Mouse (Mus musculus) spleen, adult 18-20 months (tissue): ENCODE data around the gene Scaf1.
A peak's percentile ranks its signal among the peaks of the same experiment; 100 is the strongest.

Source experiments
- DNase-seq, 2 experiments: peaks; one replicate each; pipeline ENCODE4 v3.0.0; 2022; ENCODE audit warnings: mixed read lengths in 2 of 2

Gene Scaf1

DNA sequence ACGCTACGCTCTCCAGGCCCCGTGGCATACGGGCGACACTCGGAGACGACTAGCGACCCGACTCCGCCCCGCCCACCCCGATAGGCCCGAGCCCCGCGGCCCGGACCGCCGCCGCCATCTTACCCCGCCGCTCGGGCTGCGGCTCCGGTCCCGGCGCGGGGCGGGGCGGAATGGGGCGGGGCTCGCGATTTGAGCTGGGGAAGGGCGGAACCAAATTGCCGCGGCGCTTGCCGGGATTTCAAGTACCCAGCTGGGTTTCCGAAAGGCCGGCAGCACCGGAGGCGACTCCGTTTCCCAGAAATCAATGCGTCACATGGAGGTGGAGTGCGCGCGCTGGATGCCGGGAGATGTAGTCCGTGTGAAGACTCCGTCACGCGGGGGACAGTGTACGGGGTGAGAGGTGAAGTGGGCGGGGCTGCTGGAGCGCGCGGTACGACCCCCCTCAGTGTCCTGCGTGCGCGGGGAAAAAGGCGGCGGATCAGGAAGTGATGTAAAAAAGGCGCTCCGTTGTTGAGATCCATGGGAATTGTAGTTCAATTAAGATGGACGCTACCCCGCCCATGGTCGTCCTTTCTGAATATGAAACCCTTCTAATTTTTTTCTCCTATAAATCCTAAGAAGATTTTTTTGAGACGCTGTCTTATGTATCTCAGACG, at the start of gene Scaf1:
TSS of gene Scaf1 (minus strand) at position 407 of the 656 bp plus-strand sequence.
- DNase-seq: peak; percentile 98 to 99

GRCm38 (mm10) chr7:45062239-45062835, 46.2 kb upstream of the Scaf1 start, which contains the start of the genes Nosip and Prrg2:
TSS of gene Nosip (plus strand) at chr7:45062429.
TSS of gene Prrg2 (minus strand) at chr7:45062677.
- peak; percentile 85 to 91 for DNase-seq

DNA sequence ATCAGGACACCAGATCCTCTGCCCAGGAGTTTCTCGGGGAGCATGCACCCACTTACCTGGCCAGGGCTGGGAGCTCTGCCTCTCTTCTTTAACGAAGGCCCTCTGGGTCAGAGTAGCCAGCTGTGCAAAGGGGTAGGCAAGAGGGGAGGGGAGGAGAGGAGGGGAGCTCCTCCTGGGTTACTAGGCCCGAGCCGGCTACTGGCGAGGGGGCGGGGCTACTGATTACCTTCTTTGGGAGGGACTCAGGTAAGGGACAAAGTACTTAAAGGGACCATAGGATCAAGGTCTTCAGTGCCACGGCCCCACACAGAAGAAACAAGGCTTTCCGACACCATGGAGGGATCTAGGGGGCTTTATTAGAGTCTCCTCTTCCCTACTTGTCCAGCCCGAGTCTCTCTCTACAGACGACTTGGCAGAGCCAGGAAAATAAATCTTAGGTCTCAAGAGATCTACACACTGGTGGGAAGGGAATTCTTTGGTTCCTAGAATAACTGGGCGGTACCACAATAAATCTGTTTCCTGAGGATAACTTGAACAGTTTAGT, 45.4 kb upstream of the Scaf1 start:
- no peak for DNase-seq

DNA sequence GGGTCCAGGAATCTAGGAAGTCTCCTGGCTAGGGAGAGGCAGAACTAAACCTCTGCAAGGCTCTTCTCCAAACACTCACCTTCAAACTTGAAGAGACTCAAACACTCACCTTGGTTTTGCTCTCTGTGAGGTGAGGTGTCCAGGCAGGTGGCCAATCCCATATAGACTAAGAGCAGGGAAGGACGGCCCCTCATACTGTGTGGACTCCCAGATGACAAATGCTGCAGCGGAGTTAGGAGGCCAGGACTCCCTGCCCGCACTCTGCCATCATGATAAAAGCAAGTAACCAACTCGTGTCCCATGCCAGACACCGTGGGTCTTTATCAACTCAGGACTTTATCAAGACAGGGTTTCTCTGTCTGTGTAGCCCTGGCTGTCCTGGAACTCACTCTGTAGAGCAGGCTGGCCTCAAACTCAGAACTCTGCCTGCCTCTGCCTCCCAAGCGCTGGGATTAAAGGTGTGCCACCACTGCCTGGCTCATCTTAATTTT, 44.5 kb upstream of the Scaf1 start:
- DNase-seq: no peak

DNA sequence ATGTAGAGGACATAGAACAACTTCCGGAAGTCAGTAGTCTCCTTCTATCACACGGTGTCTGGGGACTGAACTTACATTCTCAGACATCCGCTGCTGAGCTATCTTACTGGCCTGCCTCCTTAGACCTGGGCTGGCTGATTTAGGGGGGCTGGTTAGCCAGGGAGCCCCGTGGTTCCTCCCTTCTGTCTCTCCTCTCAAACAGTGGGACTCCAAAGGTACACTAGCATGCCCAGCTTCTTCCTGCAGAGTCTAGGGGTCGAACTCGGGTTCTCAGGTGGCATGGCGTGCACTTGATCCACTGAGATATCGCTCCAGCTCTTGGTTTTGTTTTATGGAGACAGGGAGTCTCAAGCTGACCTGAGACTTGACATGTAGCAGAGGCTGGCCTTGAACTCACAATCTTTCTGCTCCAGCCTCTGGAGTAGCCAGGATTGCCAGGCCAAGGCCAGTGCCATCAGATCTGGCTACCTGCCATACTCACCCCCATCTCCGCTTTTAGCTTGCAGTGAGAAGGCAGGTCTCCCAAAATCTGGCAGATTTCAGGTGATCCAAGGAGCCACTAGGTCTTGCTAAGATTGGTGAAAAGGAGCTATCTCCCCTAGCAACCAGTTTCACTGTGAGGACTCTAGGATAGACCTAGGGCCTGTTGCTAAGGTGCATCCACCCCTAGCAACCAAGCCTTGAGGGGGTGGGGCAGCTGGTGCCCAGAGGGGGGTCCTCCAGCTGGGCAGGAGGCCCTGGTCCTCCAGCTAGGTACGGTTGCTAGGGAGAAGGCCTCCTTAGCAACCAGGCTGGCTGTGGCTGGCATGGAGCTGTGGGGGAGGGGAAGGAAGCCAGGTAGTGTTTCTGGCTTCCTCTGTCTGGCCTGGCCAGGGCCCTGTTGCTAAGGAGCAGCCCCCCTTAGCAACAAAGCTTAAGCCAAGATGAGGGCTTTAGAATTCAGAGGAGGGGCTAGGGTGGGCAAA, 42.7 kb upstream of the Scaf1 start:
- no peak for DNase-seq

GRCm38 (mm10) chr7:45056972-45057348, 40.8 kb upstream of the Scaf1 start:
- DNase-seq: no peak

DNA sequence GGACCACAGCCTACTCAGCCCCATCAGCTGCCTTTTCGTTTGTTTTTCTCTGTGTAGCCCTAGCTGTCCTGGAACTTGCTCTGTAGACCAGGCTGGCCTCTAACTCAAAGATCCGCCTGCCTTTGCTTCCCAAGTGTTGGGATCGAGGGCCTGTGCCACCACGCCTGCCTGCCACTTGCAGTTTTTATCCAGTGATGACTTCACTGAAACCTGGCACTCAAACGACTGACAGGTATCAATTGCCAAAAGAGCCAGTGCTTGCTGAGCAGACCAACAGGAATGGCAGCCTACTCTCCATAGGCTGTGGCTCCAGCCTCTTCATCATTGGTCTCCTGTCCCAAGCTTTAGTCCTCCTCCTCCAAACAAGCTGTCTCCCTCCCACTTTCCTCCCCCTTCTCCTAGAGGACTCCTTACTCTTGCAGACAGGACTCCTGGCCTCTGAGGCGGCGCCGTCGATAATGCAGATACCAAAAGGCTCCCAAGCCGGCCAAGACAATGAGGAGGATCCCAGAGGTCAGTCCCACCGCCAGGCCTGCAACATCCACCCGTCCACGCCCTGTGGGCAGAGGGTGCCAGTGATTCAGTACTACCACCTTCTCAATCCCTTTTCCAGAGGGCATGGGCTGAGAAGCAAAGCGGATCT, 40.3 kb upstream of the Scaf1 start:
- DNase-seq: no peak

DNA sequence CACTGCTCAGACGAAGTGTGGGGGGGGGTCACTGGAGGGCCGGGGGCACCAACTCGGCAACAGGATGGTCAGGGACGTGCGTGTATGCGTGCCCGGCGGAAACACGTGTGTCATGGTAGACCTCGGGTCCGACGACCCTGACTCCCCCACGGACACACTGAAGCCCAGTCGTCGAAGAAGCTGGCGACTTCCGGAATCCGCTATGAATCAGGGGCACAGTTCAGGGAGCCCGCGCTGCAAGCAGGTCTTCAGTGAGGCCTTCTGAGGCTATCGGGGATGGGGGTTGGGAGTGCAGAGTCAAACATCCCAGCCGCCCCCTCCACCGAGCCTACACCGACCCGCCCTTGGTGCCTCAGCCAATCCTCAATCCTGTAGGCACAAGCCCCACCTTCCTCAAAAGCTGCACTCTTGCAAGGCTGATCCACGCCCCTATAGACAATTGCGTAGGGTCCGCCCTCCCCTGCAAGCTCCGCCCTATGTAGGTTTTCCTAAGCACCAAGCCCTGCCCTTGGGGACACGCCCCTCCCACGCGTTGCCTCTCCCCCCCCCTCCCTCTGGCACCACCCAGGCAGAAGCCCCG, 37.9 kb upstream of the Scaf1 start:
- peak; percentile 91 to 94 for DNase-seq

- DNase-seq: peak; percentile 78 to 82
These were observed 37.2 kb upstream of the Scaf1 start for GRCm38 (mm10) chr7:45053117-45053930.

DNA sequence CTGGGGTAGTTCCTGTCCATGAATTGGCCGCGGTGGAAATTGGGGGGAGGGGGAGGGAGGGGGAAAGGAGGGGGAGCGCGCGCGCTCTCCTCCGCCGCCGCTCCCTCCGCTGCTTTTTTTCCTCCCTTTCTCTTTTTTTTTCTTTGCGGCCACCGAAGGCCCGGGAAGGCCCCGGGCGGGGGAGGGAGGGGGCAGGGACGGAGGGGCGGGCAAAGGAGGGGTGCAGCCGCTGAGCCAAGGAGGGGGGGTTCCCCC, 36.6 kb upstream of the Scaf1 start, which contains the start of gene Prr12:
TSS of gene Prr12 (minus strand) at position 20 of the 255 bp plus-strand sequence.
- DNase-seq: no peak

- peak; percentile 42 to 46 for DNase-seq
These were observed 36.2 kb upstream of the Scaf1 start for GRCm38 (mm10) chr7:45052181-45052861.

DNA sequence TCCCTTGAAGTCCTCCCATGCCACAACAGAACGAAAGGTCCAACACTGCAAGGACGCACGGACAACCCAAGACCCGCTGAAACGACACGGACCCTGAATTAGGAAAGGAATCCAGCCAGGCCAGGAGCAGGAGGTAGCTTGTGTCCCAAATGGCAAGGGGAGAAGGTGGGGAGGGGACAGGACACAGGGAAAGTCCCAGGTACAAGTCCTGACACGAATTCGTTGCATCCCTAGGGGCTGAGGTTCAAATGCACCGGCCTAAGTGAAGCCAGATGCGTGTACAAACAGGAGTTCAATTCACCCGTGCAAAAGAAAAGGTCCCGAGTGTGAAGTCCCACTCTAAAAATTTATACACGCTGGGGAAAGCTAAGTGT, 35.4 kb upstream of the Scaf1 start:
- DNase-seq: no peak

GRCm38 (mm10) chr7:45050945-45051600, 34.9 kb upstream of the Scaf1 start:
- DNase-seq: peak in 1 of 2 experiments; percentile 22

DNA sequence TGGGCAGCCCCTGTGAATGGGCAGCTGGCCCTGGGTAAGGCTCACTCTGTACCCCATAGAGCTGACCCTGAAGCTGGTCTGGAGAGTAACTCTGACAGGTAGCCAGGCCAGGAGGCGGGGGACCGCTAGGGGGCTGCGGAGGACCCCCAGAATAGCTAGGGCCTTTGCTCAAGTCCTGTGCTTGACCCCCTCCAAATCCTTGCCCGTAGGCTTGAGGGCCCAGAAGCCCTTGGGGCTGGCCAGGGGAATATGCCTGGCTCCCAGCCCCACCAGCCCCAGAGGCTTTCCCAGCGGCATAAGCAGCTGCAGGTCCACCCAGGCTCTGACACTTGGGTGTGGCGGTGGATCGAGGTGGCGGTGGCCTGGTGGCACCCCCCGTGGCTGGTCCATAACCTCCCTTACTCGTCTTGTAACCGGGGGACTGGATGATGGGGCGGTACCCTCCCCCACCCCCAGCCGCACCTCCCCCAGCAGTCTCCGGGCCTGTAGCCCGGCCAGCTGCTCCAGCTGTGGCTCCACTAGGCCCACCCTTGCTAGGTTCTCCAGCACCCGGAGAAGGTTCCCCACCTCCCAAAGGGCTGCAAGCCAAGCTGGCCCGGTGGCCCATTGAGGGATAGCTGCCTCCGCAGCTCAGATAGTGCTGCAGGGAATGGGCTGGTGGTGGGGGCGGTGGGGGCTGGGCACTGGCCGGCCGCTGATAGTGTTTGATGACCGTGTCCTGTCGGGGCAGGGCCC, 32.9 kb upstream of the Scaf1 start:
- no peak for DNase-seq

GRCm38 (mm10) chr7:45048001-45048890, 32.1 kb upstream of the Scaf1 start:
- DNase-seq: no peak

DNA sequence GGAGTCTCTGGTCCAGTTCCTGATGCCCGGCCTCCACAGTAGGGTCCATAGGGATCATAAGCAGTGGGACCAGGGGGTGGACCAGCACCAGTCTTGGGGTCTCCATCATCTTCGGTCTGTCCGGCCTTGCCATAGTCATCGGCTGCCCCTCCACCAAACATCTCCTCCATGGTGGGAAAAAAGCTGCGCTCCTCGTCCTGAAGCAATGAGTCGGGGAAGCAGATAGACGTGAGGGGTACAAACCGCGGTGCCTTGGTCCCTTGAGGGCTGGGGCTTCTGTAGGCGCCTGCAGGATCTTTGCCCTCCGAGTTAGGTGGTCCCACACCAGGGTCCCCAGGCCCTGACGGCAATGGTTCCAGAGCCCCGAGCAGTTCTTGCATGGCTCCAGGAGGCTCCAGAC, 31.3 kb upstream of the Scaf1 start:
- DNase-seq: no peak

DNA sequence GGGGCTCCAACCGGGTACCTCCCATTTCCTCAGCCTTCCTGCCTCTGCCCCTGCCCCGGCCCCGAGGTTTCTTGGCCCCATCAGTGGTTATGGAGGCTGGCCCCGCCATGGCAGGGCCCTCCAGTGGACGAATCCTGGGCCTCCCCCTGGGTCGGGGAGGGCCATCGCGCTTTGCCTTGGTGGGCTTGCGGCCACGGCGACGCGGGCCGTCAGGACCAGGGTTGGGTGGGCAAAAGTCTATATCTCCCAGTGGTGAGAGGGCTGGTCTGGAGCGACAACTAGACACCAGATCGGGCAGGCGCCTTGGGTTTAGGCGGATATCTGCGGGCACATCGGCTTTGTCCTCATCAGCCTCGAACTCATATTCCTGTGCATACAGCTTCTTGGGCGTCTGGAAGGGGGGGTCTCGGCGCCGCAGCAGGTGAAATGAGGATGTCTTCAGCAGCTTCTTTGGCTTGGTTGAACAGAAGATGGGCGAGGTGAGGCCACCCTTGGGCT, 30.7 kb upstream of the Scaf1 start:
- DNase-seq: no peak

DNA sequence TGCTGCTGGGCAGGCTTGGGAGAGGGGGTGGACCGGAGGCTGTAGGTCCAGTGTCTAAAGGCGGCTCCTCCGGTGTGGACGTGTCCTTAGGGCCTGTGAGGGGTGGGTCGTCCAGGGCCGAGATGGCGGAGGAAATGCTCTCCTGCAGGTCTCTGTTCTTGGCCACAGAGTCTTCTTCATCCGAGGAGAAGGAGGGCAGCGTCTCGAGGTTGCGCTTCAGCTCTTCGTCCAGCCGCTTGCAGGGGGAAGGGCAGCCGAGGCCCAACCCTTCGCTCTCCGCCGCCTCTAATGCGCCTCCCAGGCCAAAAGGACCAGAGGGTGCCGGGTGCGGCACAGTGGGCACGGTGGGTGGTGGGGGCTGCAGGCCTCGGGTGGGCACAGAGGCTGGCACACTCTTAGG, 29.6 kb upstream of the Scaf1 start:
- no peak for DNase-seq
